Mouse (Mus musculus) spleen, adult 18-20 months (tissue): ENCODE measurements at regions not wholly inside any gene's neighbourhood (a gene's known extent, or its start where the extent isn't known, plus 50 kb on each side); places are given as distances from the start of the nearest gene placed in this dataset.

ENCODE experiments used
- DNase-seq, 2 experiments: peaks; one replicate each; pipeline ENCODE4 v3.0.0; 2022; ENCODE audit warnings: mixed read lengths in 2 of 2

- no peak for DNase-seq
Observed at GRCm38 (mm10) chr11:57432299-57432698, 86.1 kb downstream of the Fam114a2 start.

DNA sequence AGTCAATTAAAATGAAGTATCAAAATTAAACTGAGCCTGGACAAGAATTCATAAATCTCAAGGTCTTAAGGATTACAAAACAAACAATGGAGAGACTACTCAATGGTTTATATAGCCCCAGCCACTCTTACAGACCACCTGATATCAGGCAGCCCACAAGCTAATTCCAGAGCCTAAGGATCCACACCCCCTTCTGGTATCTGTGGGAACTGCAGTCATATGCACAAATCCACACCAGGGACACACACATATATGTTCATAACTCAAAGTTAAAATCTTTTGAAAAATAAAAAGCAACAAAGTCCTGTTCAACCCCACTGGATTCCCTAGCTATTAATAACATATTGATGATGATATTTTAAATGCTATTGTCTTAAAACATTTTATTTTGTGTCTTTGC is 86.5 kb downstream of the Fam114a2 start:
- no peak for DNase-seq

GRCm38 (mm10) chr11:57426046-57426805 is 92.2 kb downstream of the Fam114a2 start:
- DNase-seq, result peak; percentile 12 to 68

DNA sequence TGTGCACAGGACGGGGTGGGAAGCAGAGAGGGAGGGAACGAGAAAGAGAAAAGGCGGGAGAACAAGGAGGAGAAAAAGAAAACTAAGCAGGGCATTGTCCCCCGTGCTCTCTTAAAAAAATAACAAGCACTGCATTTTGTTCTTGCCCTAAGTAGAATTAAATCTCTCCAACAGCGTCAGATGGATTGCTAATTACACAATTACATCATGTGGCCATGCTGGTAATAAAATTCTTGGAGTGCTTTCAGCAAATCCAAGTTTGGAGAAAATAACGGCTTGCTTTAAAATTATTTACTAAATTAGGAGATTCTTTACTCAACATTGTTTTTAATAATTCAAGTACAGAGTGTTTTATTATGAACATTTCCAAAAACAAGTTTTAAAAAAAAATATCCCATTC is 99.0 kb downstream of the Fam114a2 start:
- DNase-seq, result no peak

- no peak for DNase-seq
Observed at GRCm38 (mm10) chr11:57416011-57416410, 102.4 kb downstream of the Fam114a2 start.

DNA sequence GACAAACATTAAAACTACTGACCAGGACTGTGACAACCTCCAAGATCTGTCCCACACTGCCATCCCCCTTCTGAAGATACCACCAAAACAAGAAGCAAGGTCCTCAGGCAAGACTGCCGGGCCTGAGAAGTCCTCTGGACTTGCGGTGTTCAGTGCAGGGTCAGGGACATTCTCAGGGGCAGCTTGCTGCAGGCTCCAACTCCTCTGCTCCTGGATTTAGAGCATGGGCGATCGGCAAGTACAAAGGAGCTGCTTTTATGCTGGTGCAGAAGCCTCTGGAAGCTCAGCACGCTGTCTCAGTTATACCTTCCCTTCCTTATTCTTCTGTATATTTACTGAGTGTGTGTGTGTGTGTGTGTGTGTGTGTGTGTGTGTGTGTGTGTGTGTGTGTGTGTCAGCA is 103.2 kb downstream of the Fam114a2 start:
- DNase-seq, result no peak

GRCm38 (mm10) chr11:57414697-57415096 is 103.7 kb downstream of the Fam114a2 start:
- DNase-seq, result no peak

DNA sequence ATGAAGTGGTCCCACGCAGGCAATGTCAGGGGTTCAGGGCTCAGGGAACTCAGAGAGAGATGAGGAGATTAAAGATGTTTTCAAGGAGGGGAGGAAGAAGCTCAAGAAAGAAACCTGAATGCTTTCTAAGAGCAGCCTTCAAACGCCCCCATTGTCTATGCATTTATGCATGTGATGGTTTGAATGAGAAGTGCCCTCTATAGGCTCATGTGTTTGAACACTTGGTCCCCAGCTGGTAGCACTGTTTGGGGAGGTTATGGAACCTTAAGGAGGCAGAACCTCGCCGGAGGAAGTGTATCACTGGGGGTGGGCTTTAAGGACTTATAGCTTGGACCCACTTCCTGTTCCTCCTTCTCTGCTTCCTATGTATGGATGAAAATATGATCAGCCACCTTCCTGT is 105.1 kb downstream of the Fam114a2 start:
- no peak for DNase-seq

DNA sequence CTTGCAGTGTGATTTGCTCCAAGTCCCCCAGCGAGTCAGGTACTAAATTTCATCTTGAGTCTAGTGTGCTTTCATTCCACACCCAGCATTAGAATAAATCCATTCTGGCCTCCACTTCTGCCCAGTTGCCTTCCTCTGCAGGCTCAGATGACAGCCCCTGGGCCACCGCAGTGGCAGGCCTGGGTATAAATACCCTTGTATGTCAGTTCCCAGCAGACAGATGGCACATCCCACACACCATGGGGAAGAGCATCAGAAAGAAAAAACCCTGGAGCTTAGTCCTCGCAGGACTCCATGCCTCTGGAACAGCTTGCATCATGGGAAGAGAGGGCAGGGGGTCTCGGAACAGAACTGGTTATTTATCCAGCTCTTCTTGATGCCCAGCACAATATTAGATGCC is 105.7 kb downstream of the Fam114a2 start:
- DNase-seq, result no peak

DNA sequence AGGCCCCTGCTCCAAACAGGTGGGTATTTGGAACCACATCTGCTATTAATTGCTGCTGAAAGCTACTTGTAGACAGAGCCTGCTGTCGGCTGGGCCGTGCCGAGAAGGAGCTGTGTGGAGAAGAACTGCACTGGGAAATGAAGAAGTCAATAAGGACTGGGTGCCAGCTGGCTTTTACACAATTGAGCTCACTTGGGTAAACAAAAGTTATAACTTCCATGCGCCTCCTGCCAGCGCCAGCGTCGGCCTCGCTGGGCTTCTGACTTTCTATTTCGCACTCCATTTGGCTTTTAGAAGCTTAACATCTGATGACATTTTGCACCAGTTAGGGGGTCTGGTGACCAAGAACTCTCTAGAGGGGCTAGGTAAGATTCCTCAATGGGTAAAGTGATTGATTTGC is 114.2 kb downstream of the Fam114a2 start:
- DNase-seq, result no peak

- no peak for DNase-seq
Observed at GRCm38 (mm10) chr11:57401610-57402009, 116.8 kb downstream of the Fam114a2 start.

DNA sequence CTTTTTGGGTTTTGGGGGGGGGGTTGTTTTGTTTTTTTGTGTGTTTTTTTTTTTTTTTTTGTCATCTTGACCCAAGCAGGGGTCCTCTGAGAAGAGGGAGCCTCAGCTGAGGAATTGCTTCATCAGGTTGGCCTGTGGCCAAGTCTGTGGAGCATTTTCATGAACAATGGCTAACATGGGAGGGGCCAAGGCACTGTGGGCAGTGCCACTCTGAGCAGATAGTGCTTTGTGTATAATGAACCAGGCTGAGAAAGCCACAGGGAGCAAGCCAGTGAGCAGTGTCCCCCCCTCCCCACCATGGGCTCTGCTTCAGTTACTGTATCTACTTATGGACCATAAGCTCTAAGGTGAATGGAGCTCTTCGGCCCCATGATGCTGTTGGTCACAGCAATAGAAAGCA is 119.1 kb downstream of the Fam114a2 start:
- DNase-seq, result no peak

DNA sequence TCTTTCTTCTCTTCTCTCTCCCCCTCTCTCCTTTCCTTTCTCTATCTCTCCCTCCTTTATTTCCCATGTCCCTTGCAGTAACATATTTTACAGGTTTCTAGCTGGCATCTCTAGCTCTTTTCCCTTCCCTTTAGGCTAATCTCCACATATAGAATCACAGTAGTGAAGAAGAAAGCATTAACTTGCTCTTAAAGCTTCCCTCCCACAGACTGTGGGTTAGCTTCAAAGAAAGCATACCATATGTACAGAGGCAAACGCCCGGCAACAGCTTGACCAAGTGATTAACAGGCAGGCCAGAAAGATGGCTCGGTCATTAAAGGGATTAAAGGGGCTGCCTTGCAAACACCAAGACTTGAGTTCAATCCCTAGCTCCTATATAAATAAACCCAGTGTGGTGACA is 122.0 kb downstream of the Fam114a2 start:
- DNase-seq, result no peak

GRCm38 (mm10) chr11:57390826-57391225 is 127.6 kb downstream of the Fam114a2 start:
- DNase-seq, result no peak
